Mouse (Mus musculus) right cerebral cortex, postnatal 25 days (tissue): ENCODE measurements at regions not wholly inside any gene's neighbourhood (a gene's known extent, or its start where the extent isn't known, plus 50 kb on each side); places are given as distances from the start of the nearest gene placed in this dataset.
A peak's percentile ranks its signal among the peaks of the same experiment; 100 is the strongest.

Experiments used
- DNase-seq: peaks from one replicate; pipeline ENCODE4 v3.0.0; 2022

DNA sequence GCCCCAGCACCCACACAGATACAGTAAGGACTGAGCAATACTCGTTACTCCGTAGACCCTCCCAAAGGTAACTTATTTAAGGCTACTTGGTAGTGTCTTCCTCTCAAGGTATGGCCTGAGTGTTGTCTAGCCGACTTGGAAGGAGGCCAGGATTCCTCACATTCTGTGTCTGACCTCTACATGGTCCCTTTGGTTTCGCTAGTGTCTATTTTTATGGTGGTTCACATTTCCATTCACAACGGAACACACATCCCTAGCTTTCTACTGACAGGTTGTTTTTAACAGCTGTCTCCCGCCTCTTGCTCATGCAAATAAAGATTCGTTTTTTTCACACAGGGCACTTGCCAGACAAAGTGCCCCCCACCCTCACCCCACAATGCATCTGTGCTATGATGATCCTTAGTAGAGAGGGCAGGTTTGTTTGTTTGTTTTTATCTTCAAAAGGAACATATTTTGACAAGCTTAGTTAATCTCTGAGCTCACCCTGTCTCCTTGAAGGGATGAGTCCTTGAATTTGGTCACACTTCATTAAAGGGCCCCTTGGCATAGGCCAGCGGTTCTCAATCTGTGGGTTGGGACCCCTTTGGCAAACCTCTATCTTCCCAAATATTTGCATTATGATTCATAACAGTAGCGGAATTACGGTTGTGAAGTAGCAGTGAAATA, 52.7 kb downstream of the Phlda1 start:
- DNase-seq, result no peak

GRCm38 (mm10) chr10:111559341-111560246, 53.5 kb downstream of the Phlda1 start:
- no peak for DNase-seq

DNA sequence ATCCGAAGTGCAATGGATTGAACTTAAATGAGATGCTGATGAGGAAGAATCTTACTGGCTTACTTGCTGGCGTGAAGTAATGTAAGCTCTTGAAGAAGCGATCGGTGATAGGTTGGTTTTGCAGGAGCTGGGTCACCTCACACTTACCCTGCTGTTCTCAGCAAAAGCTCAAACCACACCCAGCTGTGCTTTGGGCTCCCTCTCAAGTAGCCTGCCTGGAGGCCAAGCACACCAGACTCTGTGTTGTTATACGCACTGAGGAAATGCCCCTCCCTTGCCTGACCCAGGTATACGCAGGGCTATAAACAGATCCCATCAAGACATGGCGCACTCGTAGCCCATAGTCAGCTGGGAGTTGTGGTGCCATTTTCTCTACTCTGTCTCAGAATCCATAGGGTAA, 56.5 kb downstream of the Phlda1 start:
- no peak for DNase-seq

- DNase-seq, result peak; percentile 69
Measured at GRCm38 (mm10) chr10:111566873-111567381, 60.8 kb downstream of the Phlda1 start.

DNA sequence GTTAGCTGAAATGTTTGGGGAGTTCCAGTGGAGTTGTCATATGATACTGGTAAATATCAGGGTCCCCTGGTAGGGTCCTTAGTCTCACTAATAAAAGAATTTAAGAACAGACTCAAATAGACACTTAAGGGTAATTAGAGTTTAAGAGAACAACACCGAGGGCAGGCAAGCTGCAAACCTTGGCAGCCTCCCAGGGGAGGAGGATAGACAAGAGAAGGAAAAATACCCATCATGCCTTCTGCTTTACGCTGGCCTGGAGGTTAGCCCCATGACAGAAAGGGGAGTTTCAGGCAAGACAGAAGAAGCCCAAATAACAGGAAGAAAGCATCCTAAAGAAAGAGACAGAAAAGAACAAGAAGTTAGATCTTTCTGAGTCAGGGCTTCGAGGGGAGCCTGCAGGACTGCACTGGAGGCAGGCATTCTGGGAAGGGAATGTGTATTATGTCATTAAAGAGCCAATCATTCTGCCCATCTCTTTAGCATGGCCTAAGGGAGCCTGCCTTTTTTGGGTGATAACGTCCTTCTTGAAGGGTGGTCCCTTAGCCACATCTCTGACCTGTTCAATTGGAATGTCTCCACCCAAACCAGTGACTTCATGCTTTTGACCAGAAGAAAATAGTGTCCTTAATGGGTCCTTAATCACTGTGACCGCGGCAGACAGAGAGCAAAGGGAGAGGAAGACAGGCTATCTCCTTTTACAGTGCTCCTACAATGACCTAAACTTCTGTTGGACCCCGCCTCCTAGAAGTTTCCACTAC, 64.6 kb downstream of the Phlda1 start:
- no peak for DNase-seq

GRCm38 (mm10) chr10:111574231-111574630, 68.1 kb downstream of the Phlda1 start:
- DNase-seq, result no peak

DNA sequence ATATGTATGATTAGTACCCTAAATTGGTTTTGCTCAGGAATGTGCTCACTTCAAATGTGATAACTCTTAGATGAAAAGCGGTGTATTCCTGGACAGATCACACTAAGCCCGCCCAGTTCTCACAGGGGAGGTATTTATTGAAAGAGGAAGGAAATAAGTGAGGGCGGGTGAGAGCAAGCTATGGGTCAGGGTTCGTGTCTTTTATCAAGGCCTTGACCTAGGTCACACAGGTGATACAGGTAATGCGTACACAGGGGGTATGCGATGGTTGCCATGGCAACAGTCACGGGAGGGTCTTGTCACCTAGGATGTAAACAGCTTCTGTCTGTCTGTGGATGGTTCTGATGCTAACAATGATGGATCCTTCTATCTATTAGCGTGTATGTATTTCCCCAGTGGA, 68.7 kb downstream of the Phlda1 start:
- DNase-seq, result no peak

- no peak for DNase-seq
Measured at GRCm38 (mm10) chr10:111575256-111575655, 69.2 kb downstream of the Phlda1 start.

GRCm38 (mm10) chr10:111575926-111576325, 69.8 kb downstream of the Phlda1 start:
- no peak for DNase-seq

DNA sequence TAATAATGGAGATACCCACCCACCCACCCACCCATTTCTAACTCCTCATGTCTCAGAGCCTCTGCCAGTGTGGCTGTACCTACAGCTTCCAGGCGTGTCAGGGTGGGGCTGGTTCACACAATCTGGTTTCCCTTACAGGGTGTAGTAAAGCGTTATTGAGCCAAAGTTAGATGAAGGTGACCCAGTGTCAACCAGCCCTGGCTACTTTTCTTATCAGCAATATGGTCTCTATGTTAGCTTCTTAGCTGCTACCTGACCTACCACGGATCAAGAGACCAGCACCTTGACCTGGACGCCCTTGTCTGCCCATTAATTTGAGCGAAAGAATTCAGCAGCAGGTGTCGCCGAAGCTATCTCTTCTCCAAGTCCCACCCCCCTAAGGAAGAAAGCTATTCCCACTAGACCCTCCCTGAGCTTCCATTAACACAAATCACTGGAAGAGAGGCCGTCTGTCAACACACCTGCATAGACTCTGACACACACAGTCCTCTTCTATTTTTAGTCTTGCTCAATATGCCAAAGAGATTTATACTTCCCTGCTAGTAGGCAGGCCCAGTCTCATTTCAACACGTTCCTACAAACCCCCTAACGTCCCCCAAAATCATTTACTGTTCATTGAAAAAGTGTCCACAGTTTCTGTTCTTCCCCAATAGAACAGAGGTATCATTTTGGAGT, 70.4 kb downstream of the Phlda1 start:
- DNase-seq, result no peak

DNA sequence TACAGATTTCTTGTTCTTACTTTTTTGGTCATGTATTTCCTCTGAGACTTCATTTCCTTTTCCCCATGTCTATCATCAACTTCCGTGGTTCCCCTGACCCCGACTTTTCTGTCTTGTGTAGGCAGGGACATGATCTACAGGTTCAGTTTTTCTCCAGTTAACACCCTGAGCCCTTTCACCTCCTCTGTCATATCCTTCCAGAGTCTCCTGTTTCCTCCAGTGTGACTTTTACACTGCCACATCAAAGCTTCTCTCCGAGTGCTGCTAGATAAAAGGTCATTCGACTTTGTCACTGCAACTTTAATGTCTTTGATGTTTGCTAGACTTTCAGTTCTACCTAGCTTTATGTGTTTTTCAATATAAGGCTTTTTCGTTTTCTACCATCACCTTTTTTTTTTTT, 72.5 kb downstream of the Phlda1 start:
- no peak for DNase-seq

DNA sequence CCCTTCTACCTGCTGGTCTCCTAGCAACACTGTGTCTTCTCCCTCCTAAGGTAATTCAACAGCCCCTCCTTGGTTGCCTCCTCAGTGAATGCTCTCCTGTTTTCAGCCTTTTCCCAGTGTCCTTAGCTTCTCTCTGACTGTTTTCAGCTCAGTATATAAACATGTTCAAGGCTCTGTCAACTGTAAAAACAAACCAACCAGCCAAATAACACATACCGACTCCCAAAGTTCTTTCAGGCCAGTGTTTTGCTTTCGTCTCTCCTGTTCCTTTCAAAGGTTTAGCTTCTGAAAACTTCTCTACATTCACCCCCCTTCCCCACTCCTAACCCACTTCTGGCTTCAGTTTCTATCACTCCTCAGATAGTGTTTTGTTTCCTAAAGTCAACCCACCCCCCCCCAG, 73.4 kb downstream of the Phlda1 start:
- no peak for DNase-seq

GRCm38 (mm10) chr10:111580401-111581100, 74.5 kb downstream of the Phlda1 start:
- DNase-seq, result no peak

GRCm38 (mm10) chr10:111581847-111582246, 75.8 kb downstream of the Phlda1 start:
- DNase-seq, result no peak

DNA sequence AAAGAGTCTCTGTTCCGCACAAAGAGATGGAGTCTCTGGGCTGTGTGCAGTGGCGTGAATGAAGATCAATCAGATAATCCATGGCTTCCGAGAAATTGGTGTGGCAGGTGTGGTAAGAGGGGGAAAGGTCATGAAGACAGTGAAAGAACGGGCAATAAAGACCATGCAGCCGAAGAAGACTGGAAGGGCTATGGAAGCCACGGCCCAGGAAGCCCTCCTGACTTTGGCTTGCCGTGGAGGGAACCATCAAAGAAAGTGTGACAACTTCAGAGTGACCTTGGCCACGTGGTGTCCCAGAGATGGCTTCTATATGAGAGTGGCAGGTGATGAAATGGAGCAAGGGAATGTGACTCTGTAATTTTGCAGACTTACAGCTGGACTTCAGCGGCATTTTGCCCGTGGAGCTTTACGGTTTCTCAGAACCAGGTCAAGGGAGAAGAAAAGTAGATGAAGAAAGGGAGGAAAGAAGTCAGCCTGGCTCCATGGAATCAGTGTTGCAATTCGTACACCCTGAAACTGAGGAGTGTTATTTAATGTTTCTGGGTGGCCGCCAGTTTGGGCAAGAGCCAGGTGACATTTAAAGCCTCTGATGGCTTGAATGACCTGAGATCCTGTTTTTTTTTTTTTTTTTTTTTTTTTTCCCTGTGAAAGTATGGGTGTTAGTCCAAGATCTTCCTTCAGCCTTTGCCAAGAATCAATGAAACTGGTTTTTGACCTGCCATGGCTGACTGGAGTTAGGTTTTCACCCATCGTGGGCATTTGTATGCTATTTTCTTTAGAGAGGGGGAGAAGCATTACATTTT, 76.4 kb downstream of the Phlda1 start:
- DNase-seq, result no peak

- DNase-seq, result no peak
Measured at GRCm38 (mm10) chr10:111583124-111583743, 77.1 kb downstream of the Phlda1 start.

GRCm38 (mm10) chr10:111583744-111584152, 77.7 kb downstream of the Phlda1 start:
- no peak for DNase-seq

- no peak for DNase-seq
Measured at GRCm38 (mm10) chr10:111587891-111588611, 82.0 kb downstream of the Phlda1 start.

- no peak for DNase-seq
Measured at GRCm38 (mm10) chr10:111589186-111589585, 83.1 kb downstream of the Phlda1 start.
